Mouse (Mus musculus): Measurements from ENCODE around the gene Ovch2. TPM values are rescaled to one million over a fixed set of nuclear protein-coding genes. Genes with fewer than 3 reads are reported as not detected.
A peak's percentile ranks its signal among the peaks of the same experiment; 100 is the strongest.
"Not testable (repeated sequence)": the region's sequence is repeated elsewhere in the genome, so short reads cannot be mapped to it uniquely, and the experiment has no call there.

Gene Ovch2
- total RNA-seq (2021), result not detected
- long read RNA-seq, experiment 1, result 0 reads
- long read RNA-seq, experiment 2, result 0 reads

DNA sequence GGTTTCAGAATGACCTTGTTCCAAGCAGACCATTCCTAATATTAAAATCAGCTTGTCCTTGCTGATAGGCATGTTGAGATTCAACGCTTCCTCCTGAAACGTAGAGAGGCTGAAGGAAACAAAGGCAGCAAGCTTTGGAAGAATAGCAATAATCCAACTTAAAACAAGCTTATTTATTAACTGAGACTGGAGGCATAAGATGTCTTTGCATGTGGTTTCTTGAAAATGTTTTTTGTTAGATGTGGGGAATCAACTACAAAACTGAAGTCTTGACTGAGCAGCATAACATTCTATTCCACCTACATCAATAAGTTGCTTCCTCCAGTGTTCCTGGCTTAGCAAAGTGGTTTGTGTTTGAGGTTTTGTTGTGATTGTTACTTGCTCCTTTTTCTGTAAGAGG lies at the start of gene Ovch2:
Ovch2 (minus strand) TSS at position 101 of the 400 bp plus-strand sequence.
- no peak for TF ChIP-seq CTCF (IDR thresholded peaks at IDR 0.05)
- no peak within 1 kb of the TSS for H3K27ac ChIP-seq

DNA sequence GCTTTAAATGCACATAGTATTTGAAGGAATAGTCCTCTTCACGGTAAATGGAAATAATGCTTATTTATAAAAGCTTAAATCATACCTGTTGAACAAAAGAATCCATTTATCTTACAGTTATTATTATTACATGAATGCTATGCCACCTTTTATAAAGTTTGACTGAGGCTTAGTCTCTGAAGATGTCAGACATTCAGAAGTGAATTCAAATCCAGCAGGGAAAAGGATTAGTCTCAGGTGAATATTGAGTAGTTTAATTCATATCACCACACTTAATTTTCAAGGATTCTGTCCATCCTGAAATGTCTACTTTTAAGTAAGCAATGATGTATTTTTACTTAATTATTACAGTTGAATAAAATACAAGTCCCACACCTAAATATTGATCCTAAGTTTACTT lies 46.4 kb upstream of the Ovch2 start, which contains the start of gene Olfr470:
Olfr470 (minus strand) TSS at position 101 of the 400 bp plus-strand sequence.
- DNase-seq; H3K27ac ChIP-seq; intact Hi-C loops (cut with DNase I); H3K4me3 ChIP-seq: not testable (repeated sequence)

More for the DNA sequence above, at the start of gene Ovch2:
- no peak for DNase-seq
- H3K4me3 ChIP-seq, result no peak within 1 kb of the TSS
- intact Hi-C loops (cut with DNase I), result no loop called here

- TF ChIP-seq CTCF (IDR thresholded peaks at IDR 0.05), result peak; percentile 50
- H3K4me3 ChIP-seq, result no peak overlapping the region
- intact Hi-C loops (cut with DNase I), result loop anchor here (2.0 kb wide), 1 partner anchor 25 kb away; no protein-coding TSS in a partner anchor
- no peak overlapping the region for H3K27ac ChIP-seq
- DNase-seq, result no peak
These were observed 40.7 kb upstream of the Ovch2 start for GRCm38 (mm10) chr7:107841719-107842118.

GRCm38 (mm10) chr7:107825441-107825840 lies 24.4 kb upstream of the Ovch2 start, which contains the start of gene Olfr469:
Gene Olfr469 (minus strand): TSS chr7:107825541.
- H3K4me3 ChIP-seq; intact Hi-C loops (cut with DNase I); DNase-seq; H3K27ac ChIP-seq: not testable (repeated sequence)

DNA sequence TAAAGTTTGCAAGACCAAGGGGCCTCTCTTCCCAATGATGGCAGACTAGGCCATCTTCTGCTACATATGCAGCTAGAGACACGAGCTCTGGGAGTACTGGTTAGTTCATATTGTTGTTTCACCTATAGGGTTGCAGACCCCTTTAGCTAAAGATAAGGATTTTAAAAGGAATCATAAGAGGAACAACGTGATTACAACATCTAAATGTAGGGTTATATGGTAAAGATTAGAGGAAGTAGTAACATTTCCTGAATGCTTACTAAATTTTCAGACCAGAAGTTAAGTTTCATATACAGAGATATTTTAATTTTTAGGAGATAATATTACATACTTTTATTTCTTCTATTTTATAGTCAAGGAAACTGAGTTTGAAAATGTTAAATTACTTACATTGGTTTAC lies 22.9 kb upstream of the Ovch2 start:
- H3K4me3 ChIP-seq; DNase-seq; intact Hi-C loops (cut with DNase I); H3K27ac ChIP-seq: not testable (repeated sequence)

- H3K4me3 ChIP-seq, result no peak overlapping the region
- no peak for DNase-seq
- intact Hi-C loops (cut with DNase I), result no loop called here
These were observed 18.4 kb upstream of the Ovch2 start for GRCm38 (mm10) chr7:107819442-107819841.

DNA sequence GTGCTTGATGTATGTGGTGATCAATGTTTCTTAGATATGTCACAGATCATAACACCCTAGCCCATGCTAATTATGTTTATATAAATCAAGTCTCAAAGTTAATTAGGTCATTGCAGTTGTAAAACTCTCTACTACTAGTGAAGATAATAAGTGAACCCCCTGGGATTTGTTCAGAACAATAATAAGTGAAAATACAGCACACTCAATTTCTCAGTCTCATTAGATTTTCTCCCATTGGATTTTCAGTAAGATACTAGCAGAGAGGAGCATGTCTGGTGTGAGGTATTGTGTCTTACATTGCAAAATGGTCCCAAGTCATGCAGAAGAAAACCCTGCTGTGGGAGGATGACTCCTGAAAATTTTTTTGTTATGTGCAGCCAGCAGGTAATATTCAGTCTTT lies 11.0 kb upstream of the Ovch2 start, which contains the start of gene Olfr467:
Olfr467 (plus strand) TSS at position 301 of the 400 bp plus-strand sequence.
- DNase-seq, result no peak
- Histone ChIP-seq H3K4me3 (no peak within 1 kb of the TSS), H3K27ac (no peak within 1 kb of the TSS)
- TF ChIP-seq CTCF (IDR thresholded peaks at IDR 0.05), result no peak
- intact Hi-C loops (cut with DNase I), result no loop called here

More at GRCm38 (mm10) chr7:107819442-107819841, 18.4 kb upstream of the Ovch2 start:
- no peak overlapping the region for H3K27ac ChIP-seq
- peak; percentile 54 for TF ChIP-seq CTCF (IDR thresholded peaks at IDR 0.05)

GRCm38 (mm10) chr7:107802138-107802537 lies 1.1 kb upstream of the Ovch2 start:
- H3K27ac ChIP-seq, result no peak overlapping the region
- DNase-seq, result no peak
- no peak overlapping the region for H3K4me3 ChIP-seq
- TF ChIP-seq CTCF (IDR thresholded peaks at IDR 0.05), result no peak
- intact Hi-C loops (cut with DNase I), result no loop called here

DNA sequence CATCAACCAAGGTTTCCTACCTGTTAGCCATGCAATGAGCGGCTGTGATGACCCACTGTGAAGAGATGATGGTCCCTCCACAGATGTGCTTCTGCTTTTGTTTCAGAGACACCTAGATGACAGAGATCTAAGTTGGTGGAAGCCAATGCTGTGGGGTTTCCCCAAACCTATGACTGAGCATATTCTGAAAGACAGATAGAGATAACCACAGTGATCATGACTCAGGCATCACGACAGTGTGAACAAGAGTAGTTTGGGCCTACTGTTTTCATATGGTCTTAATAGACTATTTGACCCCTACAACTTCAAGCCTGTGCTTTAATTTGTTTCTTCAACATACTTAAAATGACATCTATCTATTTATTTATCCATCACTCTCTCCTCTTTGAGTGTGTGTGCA lies 4.5 kb downstream of the Ovch2 start:
- Histone ChIP-seq H3K4me3 (no peak overlapping the region), H3K27ac (no peak overlapping the region)
- intact Hi-C loops (cut with DNase I), result no loop called here
- TF ChIP-seq CTCF (IDR thresholded peaks at IDR 0.05), result no peak
- DNase-seq, result no peak

DNA sequence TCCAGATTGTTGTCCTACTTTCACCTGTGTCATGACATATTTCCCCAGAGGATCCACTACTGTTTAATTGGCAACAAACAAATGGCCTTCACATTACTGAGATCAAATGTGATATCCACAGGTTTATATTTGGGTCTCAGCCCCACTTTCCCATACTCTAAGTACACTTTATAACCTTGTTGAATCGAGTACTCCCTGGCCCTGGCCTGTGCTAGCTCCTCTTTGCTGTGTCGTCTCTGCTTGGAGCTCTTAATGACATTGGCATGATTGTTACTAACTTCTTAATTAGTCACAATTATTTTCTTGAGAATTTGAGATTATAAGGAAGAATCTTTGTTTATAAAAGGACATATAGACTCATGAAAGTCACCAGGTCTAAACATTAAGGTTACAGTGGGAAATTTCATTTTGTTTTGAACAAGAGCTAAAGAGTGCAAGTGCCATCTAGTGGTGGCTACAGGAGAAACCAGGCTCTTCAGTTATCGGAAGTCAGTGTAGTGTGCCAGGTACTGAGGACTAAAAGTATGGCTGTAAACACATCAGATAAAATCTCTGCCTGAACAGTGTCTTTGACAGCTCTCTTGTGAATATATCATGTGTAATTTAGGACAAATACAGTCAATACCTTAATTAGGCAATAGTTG lies 12.9 kb downstream of the Ovch2 start:
- Histone ChIP-seq H3K4me3 (no peak overlapping the region), H3K27ac (no peak overlapping the region)
- intact Hi-C loops (cut with DNase I), result loop anchor here (5.0 kb wide), 1 partner anchor 571 kb away; no protein-coding TSS in a partner anchor
- peak; percentile 72 for TF ChIP-seq CTCF (IDR thresholded peaks at IDR 0.05)
- no peak for DNase-seq

DNA sequence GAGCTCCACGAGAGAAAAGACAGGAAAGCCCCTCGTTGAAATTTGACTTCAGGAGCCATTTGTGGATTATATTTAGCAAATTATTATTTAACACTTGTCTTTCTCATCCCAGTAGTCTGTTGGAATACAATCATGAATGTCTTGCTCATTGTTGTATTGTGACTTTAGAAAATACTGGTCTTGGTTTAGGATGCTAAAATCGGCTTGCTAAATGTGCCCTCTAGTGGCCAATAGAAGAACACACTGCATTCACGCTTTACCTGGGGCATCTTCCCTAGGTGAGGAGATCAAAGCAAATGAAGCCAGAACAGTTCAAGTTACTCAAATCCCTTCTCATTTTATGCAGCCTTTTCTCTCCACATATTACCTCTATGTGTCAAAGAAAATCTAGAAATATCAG lies 21.4 kb downstream of the Ovch2 start:
- Histone ChIP-seq H3K27ac (no peak overlapping the region), H3K4me3 (no peak overlapping the region)
- intact Hi-C loops (cut with DNase I), result no loop called here
- TF ChIP-seq CTCF (IDR thresholded peaks at IDR 0.05), result peak; percentile 79
- DNase-seq, result no peak

DNA sequence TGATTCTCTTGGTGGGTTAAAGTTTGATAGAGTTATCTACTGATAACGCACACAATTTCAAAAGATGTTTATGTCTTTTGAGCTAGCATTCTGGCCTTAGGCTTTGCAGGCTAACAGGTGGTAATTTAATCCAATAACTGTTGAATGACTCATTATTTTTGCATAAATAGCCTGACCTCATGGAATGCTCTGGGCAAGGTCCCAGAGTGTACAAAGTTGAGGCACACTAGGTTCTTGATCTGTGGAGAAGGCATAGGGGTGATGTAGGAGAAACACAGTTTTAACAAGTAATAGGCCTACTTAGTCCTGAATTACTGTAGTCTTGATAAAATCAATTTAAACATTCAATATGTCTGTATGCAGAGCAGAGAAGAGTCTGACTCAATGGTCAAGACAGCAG lies 22.8 kb downstream of the Ovch2 start:
- Histone ChIP-seq H3K4me3 (no peak overlapping the region), H3K27ac (no peak overlapping the region)
- no peak for TF ChIP-seq CTCF (IDR thresholded peaks at IDR 0.05)
- intact Hi-C loops (cut with DNase I), result no loop called here
- DNase-seq, result no peak

GRCm38 (mm10) chr7:107770812-107771211 lies 30.2 kb downstream of the Ovch2 start:
- Histone ChIP-seq H3K4me3 (no peak overlapping the region), H3K27ac (no peak overlapping the region)
- DNase-seq, result no peak
- no peak for TF ChIP-seq CTCF (IDR thresholded peaks at IDR 0.05)
- intact Hi-C loops (cut with DNase I), result no loop called here

Measured in gastrocnemius, adult 2 months (tissue).